24 mouse cellular contexts compared by ENCODE assay signal in genomic region chr6:115580810-115581209, GRCm38 (mm10). TPM values are rescaled to one million over a fixed set of nuclear protein-coding genes. Genes with fewer than 3 reads are reported as not detected.
DNase-seq lines count a peak whose midpoint lies in the region; ATAC-seq and TF ChIP-seq lines count a peak whose summit lies in the region.
"Had no signal": no experiment of that assay in that cellular context is flagged by ENCODE, and none has a peak within 500 bp of the region (broad histone marks: within the 10 kb centered on the region; RNA-seq: fewer than 3 reads in every experiment).

No protein-coding gene starts in this region.

- TF ChIP-seq EP300 in CH12.LX (IDR thresholded peaks at IDR 0.05; ENCODE audit: low read length) (no peak), MEL (IDR thresholded peaks at IDR 0.05; ENCODE audit: low read depth in 1 of 2, low read length in 2 of 2) (no peak)

- dilution Hi-C loops in CH12.LX (cut with MboI; ENCODE audit: extremely low pct_ligation_motif_present, extremely low pct_unique_long_range_greater_than_20kb, low sequenced_read_pairs), result no loop called here

- H3K27ac ChIP-seq in gastrocnemius, adult 2 months, result no peak overlapping the region
- no peak overlapping the region for H3K27ac ChIP-seq in CH12.LX (ENCODE audit: insufficient read depth, low read depth)
- H3K27ac ChIP-seq in MEL (ENCODE audit: control insufficient read depth, low read depth, low read length), result no peak overlapping the region
- no peak overlapping the region for H3K27ac ChIP-seq in kidney, adult 2 months (ENCODE audit: insufficient read depth, low read depth, low read length)

- H3K79me2 ChIP-seq in CH12.LX (replicated peaks; ENCODE audit: control insufficient read depth, extremely low read depth, insufficient read depth, poor library complexity, severe bottlenecking) (no peaks in the 10 kb centered on the region), MEL (ENCODE audit: control insufficient read depth, insufficient read depth, low read length, poor library complexity) (no peaks in the 10 kb centered on the region)

- peak; percentile 1 for DNase-seq in gastrocnemius, adult 2 months
- DNase-seq in gastrocnemius, postnatal 14 days, result no peak
- DNase-seq in CH12.LX (ENCODE audit: extremely low read depth), result peak; percentile 64
- DNase-seq in MEL (ENCODE audit: low read depth, low spot score), result peak; percentile 15
- no peak for DNase-seq in kidney, adult 2 months
- no peak for DNase-seq in left cerebral cortex, postnatal 14 days (ENCODE audit: low spot score in 2 of 2)
- DNase-seq: adrenal gland, adult 2 months; adrenal gland, adult 8-10 months; adrenal gland, postnatal 10 days; adrenal gland, postnatal 14 days; adrenal gland, postnatal 25 days; adrenal gland, postnatal 36 days; B cell, adult 2 months; cerebellum, adult 11 months; cerebellum, adult 11-12 months; cerebellum, adult 18-20 months; cerebellum, adult 2 months; cerebellum, adult 8-10 months had no signal

- H3K4me1 ChIP-seq in CH12.LX (ENCODE audit: control insufficient read depth in 1 of 2, insufficient read depth in 2 of 2) (peaks cover 24 to 68% of the 10 kb centered on the region in 2 experiments), MEL (ENCODE audit: control insufficient read depth in 1 of 2, insufficient read depth in 2 of 2, low read length in 2 of 2) (peaks cover 0 to 15% of the 10 kb centered on the region in 2 experiments; a peak in 3 of 4 replicates)
- no peaks in the 10 kb centered on the region for H3K4me1 ChIP-seq in kidney, adult 2 months (ENCODE audit: control insufficient read depth, insufficient read depth, low read length)

- H3K4me3 ChIP-seq in gastrocnemius, adult 2 months, result no peak overlapping the region
- H3K4me3 ChIP-seq in CH12.LX (replicated peaks in 1 of 3; ENCODE audit: low read depth in 2 of 3, low read length in 2 of 3, poor library complexity in 1 of 3), result peak overlapping the region in 1 of 3 experiments; percentile 30
- H3K4me3 ChIP-seq in MEL (ENCODE audit: control insufficient read depth in 1 of 2, insufficient read depth in 1 of 2, low read depth in 2 of 2, low read length in 2 of 2), result no peak overlapping the region
- no peak overlapping the region for H3K4me3 ChIP-seq in kidney, adult 2 months (ENCODE audit: insufficient read depth, low read depth, low read length)

- in situ Hi-C loops in CH12.LX (cut with MboI; ENCODE audit: low pct_ligation_motif_present, low pct_unique_long_range_greater_than_20kb, low sequenced_read_pairs), result no loop called here

- WGBS in kidney, adult 2 months, result 73% methylated on average over 3 of the region's 3 CpGs

- no peaks in the 10 kb centered on the region for H3K27me3 ChIP-seq in CH12.LX (replicated peaks)
- no peaks in the 10 kb centered on the region for H3K27me3 ChIP-seq in MEL (ENCODE audit: control insufficient read depth in 1 of 2, insufficient read depth in 2 of 2, low read length in 2 of 2)
- no peaks in the 10 kb centered on the region for H3K27me3 ChIP-seq in kidney, adult 2 months (replicated peaks; ENCODE audit: control insufficient read depth, insufficient read depth, low read length)
- H3K27me3 ChIP-seq: Patski had no signal

- peaks cover 14 to 41% of the 10 kb centered on the region in 2 experiments for H3K36me3 ChIP-seq in CH12.LX (replicated peaks in 1 of 2; ENCODE audit: control insufficient read depth in 1 of 2, insufficient read depth in 1 of 2, low read length in 1 of 2)
- peaks cover 0 to 6% of the 10 kb centered on the region in 2 experiments; a peak in 3 of 4 replicates for H3K36me3 ChIP-seq in MEL (ENCODE audit: control insufficient read depth in 1 of 2, insufficient read depth in 2 of 2, low read length in 2 of 2)
- H3K36me3 ChIP-seq in kidney, adult 2 months (ENCODE audit: control insufficient read depth, insufficient read depth, low read length), result no peaks in the 10 kb centered on the region

- ATAC-seq in inflammation-experienced regulatory T-cells, adult 6 months, result peak; percentile 8
- ATAC-seq in CD4-positive, CD25-positive, alpha-beta regulatory T cell, adult 4 months, result no peak
- ATAC-seq: activated CD4-positive, CD25-positive, alpha-beta regulatory T cell, adult 4 months; Patski had no signal

- intact Hi-C loops in gastrocnemius, adult 2 months (cut with DNase I), result no loop called here
- intact Hi-C loops in gastrocnemius, postnatal 14 days (cut with DNase I; ENCODE audit: low total_unique reads), result no loop called here
- intact Hi-C loops in left cerebral cortex, postnatal 14 days (cut with DNase I), result no loop called here

- H3K9ac ChIP-seq in CH12.LX (ENCODE audit: insufficient read depth, low read depth) (no peak overlapping the region), MEL (ENCODE audit: control insufficient read depth, low read depth, low read length, poor library complexity, severe bottlenecking) (no peak overlapping the region)

- H3K9me3 ChIP-seq in CH12.LX (replicated peaks; ENCODE audit: low read length) (no peaks in the 10 kb centered on the region), MEL (replicated peaks; ENCODE audit: insufficient read depth, low read length) (no peaks in the 10 kb centered on the region)
- H3K9me3 ChIP-seq: G1E had no signal

- no peak for TF ChIP-seq RAD21 in CH12.LX (IDR thresholded peaks at IDR 0.05; ENCODE audit: low read depth, low read length)
- TF ChIP-seq RAD21 in MEL (IDR thresholded peaks at IDR 0.05; ENCODE audit: low read depth, low read length), result no peak

- TF ChIP-seq POLR2A in CH12.LX (IDR thresholded peaks at IDR 0.05; ENCODE audit: low read depth, low read length), result no peak
- TF ChIP-seq POLR2A in MEL (IDR thresholded peaks at IDR 0.05; ENCODE audit: control insufficient read depth in 1 of 2, insufficient read depth in 1 of 2, low read depth in 1 of 2, low read length in 2 of 2, poor library complexity in 1 of 2), result no peak
- TF ChIP-seq POLR2A in kidney, adult 2 months (IDR thresholded peaks at IDR 0.05; ENCODE audit: low read depth, low read length), result no peak

- H3K4me2 ChIP-seq in CH12.LX (ENCODE audit: insufficient read depth, low read depth, poor library complexity, severe bottlenecking), result no peak overlapping the region

- TF ChIP-seq CTCF in gastrocnemius, adult 2 months (IDR thresholded peaks at IDR 0.05), result no peak
- TF ChIP-seq CTCF in CH12.LX (conservative IDR thresholded peaks at IDR 0.05 in 1 of 2, IDR thresholded peaks at IDR 0.05 in 1 of 2; ENCODE audit: low read depth in 2 of 2, low read length in 2 of 2) (no peak), MEL (IDR thresholded peaks at IDR 0.05 in 2 of 3, conservative IDR thresholded peaks at IDR 0.05 in 1 of 3; ENCODE audit: control insufficient read depth in 1 of 3, insufficient read depth in 1 of 3, low read depth in 2 of 3, low read length in 3 of 3, poor library complexity in 1 of 3, severe bottlenecking in 1 of 3) (no peak)
- TF ChIP-seq CTCF in kidney, adult 2 months (conservative IDR thresholded peaks at IDR 0.05; ENCODE audit: insufficient read depth, insufficient read length, low read depth, low read length), result no peak

TF ChIP-seq in CH12.LX, 34 proteins besides CTCF, POLR2A, EP300 and RAD21 (continues in another document):
- TF ChIP-seq USF1 (IDR thresholded peaks at IDR 0.05; ENCODE audit: low read depth, low read length), result no peak

TF ChIP-seq in MEL, 35 proteins besides CTCF, POLR2A, EP300 and RAD21 (continues in another document):
- no peak for TF ChIP-seq GABPA (IDR thresholded peaks at IDR 0.05; ENCODE audit: low read depth, low read length)
- TF ChIP-seq E2F4 (IDR thresholded peaks at IDR 0.05; ENCODE audit: borderline replicate concordance, low read depth, low read length), result no peak

RNA-seq across cellular contexts. Expression of gene Mkrn2os, which starts 11.6 kb away (rescaled TPM):
- total RNA-seq in gastrocnemius, adult 2 months (2021), result under 1 TPM in 1 of 2 experiments, not detected in 1; 0.15 TPM
- under 1 TPM; 0.14 to 0.22 TPM for total RNA-seq in gastrocnemius, postnatal 14 days (2021)
- total RNA-seq in CH12.LX (2012; rRNA removed) (not detected in 2 replicates), CH12.LX (2014; rRNA removed) (not detected in 2 replicates), MEL (2012; rRNA removed) (not detected in 2 replicates)
- polyA plus RNA-seq in CH12.LX (2012; ENCODE audit: insufficient read length, low read depth) (not detected in 2 replicates), MEL (2012; ENCODE audit: insufficient read depth in 1 of 2, insufficient read length in 2 of 2, low read depth in 1 of 2, low replicate concordance in 2 of 2, missing spikeins in 1 of 2) (under 1 TPM in 1 of 2 experiments, not detected in 1; 0.46 TPM)
- under 1 TPM in 2 of 3 experiments, not detected in 1; 0.48 to 0.52 TPM for polyA plus RNA-seq in inflammation-experienced regulatory T-cells, adult 6 months (2017; shearing (Covaris generic))
- 15.4 and 16.8 TPM in 2 replicates for polyA plus RNA-seq in kidney, adult 2 months (2012; rRNA removed)
- polyA plus RNA-seq in CD4-positive, CD25-positive, alpha-beta regulatory T cell, adult 4 months (2017; shearing (Covaris generic)), result under 1 TPM in 1 of 2 experiments, not detected in 1; 0.70 TPM
- total RNA-seq in left cerebral cortex, postnatal 14 days (2021), result not detected
- total RNA-seq: adrenal gland, adult 18-20 months; adrenal gland, adult 2 months; adrenal gland, adult 8-10 months; adrenal gland, postnatal 25 days; adrenal gland, postnatal 36 days; G1E had no signal
- polyA plus RNA-seq: G1E had no signal

RNA-seq across cellular contexts. Expression of gene Mkrn2, which starts 20.9 kb away (rescaled TPM):
- total RNA-seq in gastrocnemius, adult 2 months (2021), result 10 to 100 TPM; 45.9 to 52.0 TPM
- total RNA-seq in gastrocnemius, postnatal 14 days (2021), result 10 to 100 TPM; 35.0 to 40.4 TPM
- total RNA-seq in CH12.LX (2012; rRNA removed) (11.7 and 14.6 TPM in 2 replicates), CH12.LX (2014; rRNA removed) (45.8 and 49.8 TPM in 2 replicates), MEL (2012; rRNA removed) (13.1 and 15.8 TPM in 2 replicates)
- polyA plus RNA-seq in CH12.LX (2012; ENCODE audit: insufficient read length, low read depth) (17.1 and 18.6 TPM in 2 replicates), MEL (2012; ENCODE audit: insufficient read depth in 1 of 2, insufficient read length in 2 of 2, low read depth in 1 of 2, low replicate concordance in 2 of 2, missing spikeins in 1 of 2) (10 to 100 TPM in 1 of 2 experiments, not detected in 1; 38.1 TPM)
- polyA plus RNA-seq in inflammation-experienced regulatory T-cells, adult 6 months (2017; shearing (Covaris generic)), result 10 to 100 TPM; 35.2 to 43.6 (median 37.2) TPM
- polyA plus RNA-seq in kidney, adult 2 months (2012; rRNA removed), result 47.2 and 68.0 TPM in 2 replicates
- 10 to 100 TPM; 42.2 to 45.6 TPM for polyA plus RNA-seq in CD4-positive, CD25-positive, alpha-beta regulatory T cell, adult 4 months (2017; shearing (Covaris generic))
- 10 to 100 TPM; 35.5 to 42.0 TPM for total RNA-seq in left cerebral cortex, postnatal 14 days (2021)

RNA-seq across cellular contexts. Expression of gene Tsen2, which starts 36.3 kb away (rescaled TPM):
- 1 to 10 TPM; 5.8 to 8.2 TPM for total RNA-seq in gastrocnemius, adult 2 months (2021)
- total RNA-seq in gastrocnemius, postnatal 14 days (2021), result 1 to 10 TPM; 6.0 to 7.4 TPM
- total RNA-seq in CH12.LX (2012; rRNA removed) (17.2 and 18.4 TPM in 2 replicates), CH12.LX (2014; rRNA removed) (18.2 and 20.4 TPM in 2 replicates), MEL (2012; rRNA removed) (24.6 and 27.0 TPM in 2 replicates)
- polyA plus RNA-seq in CH12.LX (2012; ENCODE audit: insufficient read length, low read depth) (30.1 and 33.8 TPM in 2 replicates), MEL (2012; ENCODE audit: insufficient read depth in 1 of 2, insufficient read length in 2 of 2, low read depth in 1 of 2, low replicate concordance in 2 of 2, missing spikeins in 1 of 2) (10 to 100 TPM in 1 of 2 experiments, not detected in 1; 32.6 TPM)
- 10 to 100 TPM in 2 of 3 experiments, 1 to 10 TPM in 1; 9.1 to 17.4 (median 14.2) TPM for polyA plus RNA-seq in inflammation-experienced regulatory T-cells, adult 6 months (2017; shearing (Covaris generic))
- 4.2 and 4.8 TPM in 2 replicates for polyA plus RNA-seq in kidney, adult 2 months (2012; rRNA removed)
- polyA plus RNA-seq in CD4-positive, CD25-positive, alpha-beta regulatory T cell, adult 4 months (2017; shearing (Covaris generic)), result 10 to 100 TPM; 13.0 to 16.5 TPM
- total RNA-seq in left cerebral cortex, postnatal 14 days (2021), result 10 to 100 TPM; 19.5 to 21.2 TPM

Comparison
In these comparisons a context has a peak if more than half of its experiments do, and no peak if none do; other contexts are left out.
1. DNase-seq: peak in gastrocnemius, adult 2 months (single experiment), CH12.LX (single experiment) and MEL (single experiment); none in gastrocnemius, postnatal 14 days (single experiment), kidney, adult 2 months (single experiment) and left cerebral cortex, postnatal 14 days (0 of 2).